Mouse (Mus musculus): ENCODE results near the gene Cobl.

Cobl gene

DNA sequence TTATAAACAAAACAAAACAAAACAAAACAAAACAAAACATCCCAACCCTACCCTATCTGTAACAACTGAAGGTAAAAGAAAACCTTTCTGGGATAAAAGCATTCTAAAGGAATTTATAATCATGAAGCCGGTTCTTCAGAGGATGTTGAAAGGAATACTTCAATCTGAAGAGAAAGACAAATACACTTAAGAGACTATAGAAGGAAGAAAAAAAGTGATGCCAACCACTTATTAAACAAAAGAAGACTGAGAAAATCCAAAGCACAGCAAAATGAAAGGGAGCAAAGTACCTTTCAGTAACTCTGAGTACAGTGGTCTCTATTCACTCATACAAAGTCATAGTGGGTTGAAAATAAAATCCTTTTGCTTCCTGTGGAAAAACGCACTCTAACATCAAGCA is 256.2 kb downstream of the Cobl start:
- DNase-seq: no peak

GRCm38 (mm10) chr11:12205201-12206161 is 259.3 kb downstream of the Cobl start:
- peak; percentile 49 for DNase-seq

GRCm38 (mm10) chr11:12199441-12199840 is 265.3 kb downstream of the Cobl start:
- no peak for DNase-seq

DNA sequence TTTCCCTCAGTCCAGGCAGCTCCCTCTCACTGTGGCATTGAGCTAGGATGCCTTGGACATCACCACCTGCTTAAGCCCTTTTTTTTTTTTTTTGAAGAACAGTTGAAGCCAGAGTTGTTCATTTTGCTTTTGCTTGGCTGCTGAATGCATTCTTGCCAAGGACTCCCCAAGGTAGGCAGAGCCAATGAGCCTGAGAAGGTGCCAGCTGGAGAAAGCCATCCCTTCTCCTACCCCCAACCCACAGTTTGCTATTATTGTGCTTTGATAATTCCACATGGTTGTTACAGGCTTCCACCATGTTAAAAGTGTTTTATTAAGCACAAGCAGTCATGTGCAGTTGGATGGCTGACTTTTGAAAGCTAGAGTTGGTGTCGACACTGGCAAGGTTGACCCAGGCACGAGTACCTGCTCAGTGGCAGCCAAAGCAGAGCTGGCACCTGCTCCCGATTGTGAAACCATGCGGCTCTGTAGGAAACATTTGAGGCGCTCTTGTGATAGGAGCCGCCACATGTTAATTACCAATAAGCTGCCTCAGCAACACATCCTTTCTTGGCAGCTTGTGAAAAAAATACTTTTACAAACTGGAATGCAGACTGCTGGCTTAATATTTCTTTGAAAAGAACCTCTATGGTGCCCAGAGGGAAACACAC is 265.9 kb downstream of the Cobl start:
- DNase-seq: no peak

- DNase-seq: no peak
These were observed 266.7 kb downstream of the Cobl start for GRCm38 (mm10) chr11:12198017-12198416.

DNA sequence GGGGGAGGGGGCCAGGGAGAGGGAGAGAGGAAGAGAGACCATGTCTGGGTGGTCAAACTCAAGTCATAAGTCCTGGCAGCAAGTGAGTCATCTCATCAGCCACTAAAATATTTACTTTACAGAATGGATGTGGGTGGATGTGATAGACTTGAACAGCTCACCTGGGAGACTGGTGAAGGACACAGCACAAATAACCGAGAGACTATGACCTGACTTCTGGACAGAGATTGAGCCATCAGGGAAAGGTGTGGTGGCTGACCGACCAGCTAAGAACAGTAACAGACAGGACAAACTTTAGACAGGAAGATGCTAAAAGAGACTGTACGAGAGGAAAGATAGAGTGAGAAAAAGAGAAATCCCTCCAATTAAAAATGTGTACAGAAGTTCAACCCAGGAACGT is 267.2 kb downstream of the Cobl start:
- DNase-seq: no peak

- no peak for DNase-seq
These were observed 269.4 kb downstream of the Cobl start for GRCm38 (mm10) chr11:12195390-12195789.

DNA sequence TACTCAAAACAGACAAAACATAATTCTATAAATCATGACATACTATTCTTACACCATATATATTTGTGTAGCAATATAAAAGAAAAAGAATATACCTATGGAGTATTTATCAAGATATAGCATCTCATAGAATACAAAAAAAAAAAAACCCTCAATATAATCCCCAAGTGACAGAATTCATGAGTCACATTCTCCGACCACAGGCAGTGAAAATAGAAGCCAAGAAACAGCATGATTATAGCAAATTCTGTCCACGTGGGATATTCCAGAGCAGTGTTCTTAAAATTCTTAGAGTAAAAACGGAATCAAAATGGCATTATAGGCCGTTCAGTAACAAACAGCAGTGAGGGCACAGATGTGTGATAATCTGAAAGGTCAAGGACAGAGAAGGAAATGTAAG is 271.4 kb downstream of the Cobl start:
- DNase-seq: no peak

DNA sequence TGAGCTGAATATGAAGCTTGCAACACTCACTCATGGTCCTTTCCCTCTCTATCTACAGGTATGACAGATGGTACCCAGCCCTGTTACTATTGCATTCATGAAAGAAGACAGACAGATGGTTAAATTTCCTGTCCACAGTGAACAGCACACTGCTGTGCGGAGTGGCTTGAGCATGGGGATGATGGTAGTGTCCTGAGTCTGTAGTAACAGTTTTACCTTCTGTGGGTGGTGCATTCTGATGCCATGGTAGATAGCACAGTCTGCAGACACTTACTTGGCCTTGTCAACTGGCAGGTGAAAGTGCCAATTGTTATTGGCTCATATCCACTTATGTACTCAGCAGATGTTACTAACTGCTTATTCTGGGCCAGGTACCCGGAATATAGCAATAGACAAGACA is 273.4 kb downstream of the Cobl start:
- DNase-seq: no peak

GRCm38 (mm10) chr11:12190417-12190816 is 274.3 kb downstream of the Cobl start:
- no peak for DNase-seq
